Comparison of ENCODE assay signal across 8 mouse cellular contexts in genomic region chr14:19752276-19752675, GRCm38 (mm10). TPM values are rescaled to one million over a fixed set of nuclear protein-coding genes. Genes with fewer than 3 reads are reported as not detected.
A peak's percentile ranks its signal among the peaks of the same experiment; 100 is the strongest.
DNase-seq lines count a peak whose midpoint lies in the region; ATAC-seq lines count a peak whose summit lies in the region.

No protein-coding gene starts in this region.

- H3K4me3 ChIP-seq in brown adipose tissue, adult 24 weeks (ENCODE audit: insufficient read depth, low read depth, low read length), result peak overlapping the region; percentile 69
- peak overlapping the region; percentile 49 for H3K4me3 ChIP-seq in hindbrain, embryonic 12.5 days
- H3K4me3 ChIP-seq in midbrain, embryonic 10.5 days, result peak overlapping the region; percentile 58

- H3K9ac ChIP-seq in hindbrain, embryonic 12.5 days, result peak overlapping the region; percentile 37; the same call in 1 of the 2 replicates

- H3K4me1 ChIP-seq in brown adipose tissue, adult 24 weeks (ENCODE audit: control insufficient read depth, insufficient read depth, insufficient read length, low read length), result no peaks in the 10 kb centered on the region
- peaks cover 21% of the 10 kb centered on the region for H3K4me1 ChIP-seq in hindbrain, embryonic 12.5 days
- H3K4me1 ChIP-seq in midbrain, embryonic 10.5 days, result peaks cover 29% of the 10 kb centered on the region

- peak; percentile 11 for DNase-seq in CD4-positive, CD25-positive, alpha-beta regulatory T cell, adult 2 months (ENCODE audit: low read depth, low spot score)
- peak; percentile 40 for DNase-seq in midbrain, embryonic 10.5 days (ENCODE audit: low spot score)
- DNase-seq in cerebellum, adult 9-10 months, result no peak
- DNase-seq in frontal cortex, postnatal 10 days (ENCODE audit: low spot score in 2 of 2), result no peak

- H3K4me2 ChIP-seq in hindbrain, embryonic 12.5 days (replicated peaks), result peak overlapping the region; percentile 89

- H3K27ac ChIP-seq in brown adipose tissue, adult 24 weeks (replicated peaks; ENCODE audit: low read depth, low read length), result no peak overlapping the region
- no peak overlapping the region for H3K27ac ChIP-seq in hindbrain, embryonic 12.5 days
- 0 out of 2 replicates have a peak overlapping the region, but pooled peaks have one; percentile 13 for H3K27ac ChIP-seq in midbrain, embryonic 10.5 days (replicated peaks)

- H3K27me3 ChIP-seq in hindbrain, embryonic 12.5 days, result peaks cover 37% of the 10 kb centered on the region
- H3K27me3 ChIP-seq in midbrain, embryonic 10.5 days (ENCODE audit: low read depth, poor library complexity, severe bottlenecking), result peaks cover 41% of the 10 kb centered on the region

- no peaks in the 10 kb centered on the region for H3K9me3 ChIP-seq in hindbrain, embryonic 12.5 days (replicated peaks)
- no peaks in the 10 kb centered on the region for H3K9me3 ChIP-seq in midbrain, embryonic 10.5 days (replicated peaks)

- no peaks in the 10 kb centered on the region for H3K36me3 ChIP-seq in hindbrain, embryonic 12.5 days
- H3K36me3 ChIP-seq in midbrain, embryonic 10.5 days, result no peaks in the 10 kb centered on the region

- ATAC-seq in CD4-positive, CD25-positive, alpha-beta regulatory T cell, adult 4 months, result no peak
- ATAC-seq in hindbrain, embryonic 12.5 days (ENCODE audit: low FRiP score), result no peak
- no peak for ATAC-seq in megakaryocyte-erythroid progenitor cell, adult 5-6 weeks (replicated peaks; ENCODE audit: low FRiP score, low TSS enrichment, poor library complexity, severe bottlenecking)

- 3% methylated on average over 21 of the region's 21 CpGs for WGBS in hindbrain, embryonic 12.5 days
- WGBS in midbrain, embryonic 10.5 days, result 2% methylated on average over 21 of the region's 21 CpGs

RNA-seq across cellular contexts. Expression of gene Nid2, which starts 1.2 kb away (rescaled TPM):
- polyA plus RNA-seq in CD4-positive, CD25-positive, alpha-beta regulatory T cell, adult 4 months (2017; shearing (Covaris generic)), result 1 to 10 TPM; 1.1 to 5.1 TPM
- polyA plus RNA-seq in brown adipose tissue, adult 24 weeks (2012; ENCODE audit: insufficient read depth, insufficient read length, missing spikeins), result 6.0 and 7.3 TPM in 2 replicates
- 68.8 and 78.8 TPM in 2 replicates for polyA plus RNA-seq in hindbrain, embryonic 12.5 days (2016; fragmentation: Nextera tagmentation; extraction: Ambion mirVana)
- 41.0 and 41.6 TPM in 2 replicates for polyA plus RNA-seq in midbrain, embryonic 10.5 days (2016; fragmentation: Nextera tagmentation; extraction: Ambion mirVana)
- total RNA-seq in megakaryocyte-erythroid progenitor cell, adult 5-6 weeks (2014; fragmentation: Nextera tagmentation), result not detected in 2 replicates
- 0.23 TPM in 1 of 2 replicates, not detected in the other for total RNA-seq in megakaryocyte-erythroid progenitor cell, adult 5-6 weeks (2017)

Comparison
In these comparisons a context has a peak if more than half of its experiments do, and no peak if none do; other contexts are left out.
1. DNase-seq: peak in CD4-positive, CD25-positive, alpha-beta regulatory T cell, adult 2 months (single experiment) and midbrain, embryonic 10.5 days (single experiment); none in cerebellum, adult 9-10 months (single experiment) and frontal cortex, postnatal 10 days (0 of 2).
2. Peak in every context shown above with its lines, with median percentiles within 50 percentile points of each other: H3K4me3 ChIP-seq.